Mouse (Mus musculus) adrenal gland, adult 8-10 months (tissue): ENCODE results near the gene Rxrg. TPM values are rescaled to one million over a fixed set of nuclear protein-coding genes. Genes with fewer than 3 reads are reported as not detected.

ENCODE experiments used
- DNase-seq: peaks from one replicate; pipeline ENCODE4 v3.0.0; 2022
- total RNA-seq, 4 experiments: library from RNA; stranded (reverse); gene quantifications; 2 replicates each; pipeline ENCODE4 v1.2.4; 2022

Gene Rxrg
- total RNA-seq, 4 experiments from 2014 or later, result 1.2 to 3.3 (median 3.0) TPM

DNA sequence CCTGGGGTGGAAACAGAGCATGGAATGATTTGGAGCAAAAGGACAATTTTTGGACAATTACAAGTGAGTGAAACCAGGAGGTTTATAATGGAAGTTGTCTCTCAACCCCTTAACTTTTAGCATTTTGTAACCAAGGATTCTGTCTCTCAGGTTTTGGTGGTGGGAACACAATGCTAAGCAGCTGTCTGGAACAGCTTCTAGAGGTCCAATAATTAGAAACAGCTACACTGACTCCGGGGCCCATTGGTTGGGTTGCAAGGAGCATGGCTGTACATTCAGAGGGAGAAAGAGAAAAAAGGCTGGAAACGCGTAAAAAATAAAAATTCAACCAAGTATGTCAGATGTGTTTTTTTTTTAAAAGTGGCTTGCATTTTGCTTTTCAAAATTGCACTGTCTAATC, 50.5 kb downstream of the Rxrg start:
- DNase-seq, result no peak

GRCm38 (mm10) chr1:167649122-167649633, 51.0 kb downstream of the Rxrg start:
- DNase-seq, result no peak

GRCm38 (mm10) chr1:167652336-167652735, 54.2 kb downstream of the Rxrg start:
- DNase-seq, result no peak

GRCm38 (mm10) chr1:167659065-167659464, 60.9 kb downstream of the Rxrg start:
- no peak for DNase-seq

- DNase-seq, result peak; percentile 71
Measured at GRCm38 (mm10) chr1:167660521-167661101, 62.4 kb downstream of the Rxrg start.

DNA sequence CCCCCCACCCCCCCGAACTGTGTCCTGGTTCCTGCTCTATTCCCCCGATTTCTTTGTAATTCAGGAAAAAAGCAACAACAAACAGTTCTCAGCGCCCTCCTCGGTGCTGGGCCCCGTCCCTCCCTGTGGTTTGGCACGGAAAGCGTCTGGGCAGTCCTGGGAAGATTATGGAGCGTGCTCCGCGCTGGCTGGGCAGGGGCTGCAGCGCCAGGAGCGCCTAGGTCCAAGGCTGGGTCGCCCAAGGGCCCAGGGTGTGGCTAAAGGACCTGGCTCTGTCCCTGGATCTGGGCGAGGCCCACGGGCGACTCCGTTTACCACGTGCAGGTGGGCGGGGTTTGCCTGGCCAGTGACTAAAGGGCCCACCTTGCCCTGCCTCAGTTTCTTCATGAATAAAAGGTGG, 62.9 kb downstream of the Rxrg start:
- peak; percentile 7 for DNase-seq

GRCm38 (mm10) chr1:167663136-167663535, 65.0 kb downstream of the Rxrg start:
- no peak for DNase-seq

GRCm38 (mm10) chr1:167669796-167670195, 71.6 kb downstream of the Rxrg start:
- no peak for DNase-seq

GRCm38 (mm10) chr1:167672433-167672987, 74.3 kb downstream of the Rxrg start:
- DNase-seq, result no peak

- no peak for DNase-seq
Measured at GRCm38 (mm10) chr1:167679061-167679460, 80.9 kb downstream of the Rxrg start.

DNA sequence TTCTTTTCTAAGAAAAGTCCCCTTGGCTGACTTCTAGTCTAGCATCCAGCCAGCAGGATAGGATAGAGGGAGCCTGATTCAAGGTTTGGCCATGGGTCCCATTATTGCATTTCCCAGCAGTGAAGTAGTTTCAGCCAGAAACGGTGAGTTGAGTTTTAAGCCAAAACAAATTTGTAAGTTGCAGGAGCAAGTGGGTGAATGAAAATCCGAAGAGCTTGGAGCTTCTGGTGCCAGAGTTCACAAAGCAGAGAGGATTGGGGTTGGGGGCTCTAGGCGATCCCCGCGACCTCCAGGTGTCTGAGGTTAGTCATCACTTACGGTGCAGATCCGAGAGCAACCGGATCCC, 89.8 kb downstream of the Rxrg start:
- DNase-seq, result no peak

DNA sequence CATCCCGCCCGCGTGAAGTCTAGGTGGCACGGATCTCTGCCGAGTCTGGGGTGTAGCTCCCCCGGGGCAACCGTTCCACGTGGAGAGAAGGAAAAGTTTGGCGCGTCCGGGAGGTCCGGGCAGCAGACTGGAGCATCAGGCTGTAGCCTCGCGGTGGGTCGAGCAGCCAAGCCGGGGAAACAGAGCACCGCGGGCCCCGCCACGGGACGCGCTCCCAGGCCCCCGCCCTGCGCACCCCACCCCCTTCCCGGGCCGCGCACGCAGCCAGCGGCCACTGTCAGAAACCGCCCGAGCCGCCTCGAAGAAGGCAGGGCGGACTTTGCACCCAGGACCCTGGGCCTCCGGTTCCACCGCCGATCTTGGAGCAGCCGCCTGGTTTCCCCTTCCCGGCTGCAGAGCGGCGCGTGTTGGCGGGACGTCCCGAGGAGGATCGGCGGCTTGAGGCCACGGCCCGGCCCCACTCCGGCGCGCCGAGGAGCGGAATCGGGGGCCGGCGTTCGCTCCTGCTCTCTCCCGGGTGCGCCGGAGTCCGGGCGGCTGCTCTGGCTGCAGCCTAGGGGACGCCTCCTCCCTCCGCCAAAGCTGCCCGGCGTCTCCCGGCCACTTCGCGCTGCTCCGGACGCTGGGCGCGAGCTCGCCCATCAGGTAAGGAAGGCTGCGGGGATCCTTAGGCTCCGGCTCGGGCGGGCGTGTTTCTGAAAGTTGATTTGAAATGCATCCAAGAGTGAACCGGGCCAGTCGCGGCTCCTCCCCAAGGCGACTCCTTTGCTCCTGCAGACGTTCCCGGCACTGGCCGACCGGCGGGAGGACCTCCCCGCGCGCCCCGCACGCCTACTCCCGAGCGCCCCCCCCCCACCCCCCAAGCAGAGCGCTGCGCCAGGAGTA, 90.4 kb downstream of the Rxrg start:
- DNase-seq, result no peak

DNA sequence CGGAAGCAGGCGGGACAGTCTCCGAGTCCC, 90.9 kb downstream of the Rxrg start, which contains the start of gene Lmx1a:
Gene Lmx1a, plus strand, starts transcription at position 6 of the 30 bp plus-strand sequence.
- no peak for DNase-seq

Other genes with a start within 250 kb of the Rxrg start
- 100 to 1,000 TPM in 1 of 4 experiments, 10 to 100 TPM in 3; 68.3 to 108 (median 76.9) TPM for gene Aldh9a1, start 248.4 kb upstream of the Rxrg start, total RNA-seq
- gene Mgst3, start 204.5 kb upstream of the Rxrg start, total RNA-seq, result 100 to 1,000 TPM in 2 of 4 experiments, 10 to 100 TPM in 2; 69.3 to 119 (median 87.4) TPM
- under 1 TPM in 1 of 4 experiments, not detected in 3; 0.20 TPM for gene Lrrc52, start 131.6 kb upstream of the Rxrg start, total RNA-seq
- under 1 TPM in 1 of 4 experiments, not detected in 3; 0.07 TPM for gene Lmx1a, start 90.9 kb downstream of the Rxrg start, total RNA-seq